Mouse (Mus musculus) ES-Bruce4 (cell line): ENCODE data around the gene Zfp148. TPM values are rescaled to one million over a fixed set of nuclear protein-coding genes. Genes with fewer than 3 reads are reported as not detected.
A peak's percentile ranks its signal among the peaks of the same experiment; 100 is the strongest.
"Not testable (repeated sequence)": the region's sequence is repeated elsewhere in the genome, so short reads cannot be mapped to it uniquely, and the experiment has no call there.

ENCODE experiments used
- H3K27ac ChIP-seq: 2 replicates; pipeline ENCODE4 v1.5.1; 2012; ENCODE audit warnings: low read length, inconsistent platforms; ENCODE audit not compliant: insufficient read depth
- H3K27me3 ChIP-seq: 2 replicates; pipeline ENCODE4 v1.6.1; 2012; ENCODE audit warnings: mild to moderate bottlenecking, low read length, inconsistent platforms; ENCODE audit not compliant: control insufficient read depth, poor library complexity, insufficient read depth, severe bottlenecking
- H3K36me3 ChIP-seq: 2 replicates; pipeline ENCODE4 v1.6.1; 2012; ENCODE audit warnings: inconsistent platforms, mild to moderate bottlenecking, low read length, moderate library complexity; ENCODE audit not compliant: control insufficient read depth, poor library complexity, insufficient read depth, severe bottlenecking
- H3K4me1 ChIP-seq: one replicate; pipeline ENCODE4 v1.8.1; 2011; ENCODE audit warnings: low read length; ENCODE audit not compliant: control insufficient read depth, insufficient read depth
- H3K4me3 ChIP-seq: 2 replicates; pipeline ENCODE4 v1.5.1; 2011; ENCODE audit warnings: low read depth, mild to moderate bottlenecking, low read length
- H3K9ac ChIP-seq: 2 replicates; pipeline ENCODE4 v1.6.1; 2012; ENCODE audit warnings: low read depth, mild to moderate bottlenecking, inconsistent platforms; ENCODE audit not compliant: poor library complexity, severe bottlenecking
- H3K9me3 ChIP-seq: replicated peaks from 2 replicates; pipeline ENCODE4 v1.6.1; 2012; ENCODE audit warnings: mild to moderate bottlenecking, low read length, inconsistent platforms; ENCODE audit not compliant: control insufficient read depth, poor library complexity, insufficient read depth, severe bottlenecking
- CTCF ChIP-seq: IDR thresholded peaks from one replicate; pipeline ENCODE4 v1.8.1; 2011; ENCODE audit warnings: low read depth, low read length
- EP300 ChIP-seq: IDR thresholded peaks from 2 replicates; pipeline ENCODE4 v1.6.1; 2011; ENCODE audit warnings: low read depth, low read length; ENCODE audit not compliant: insufficient read depth
- POLR2A ChIP-seq: IDR thresholded peaks from one replicate; pipeline ENCODE4 v1.8.1; 2011; ENCODE audit warnings: low read length; ENCODE audit not compliant: insufficient read depth
- polyA plus RNA-seq: library from polyadenylated mRNA; stranded (reverse); fragments of >200 nt; gene quantifications from 2 replicates; pipeline ENCODE4 v1.2.4, GENCODE M21; 2011; ENCODE audit warnings: low read depth; ENCODE audit not compliant: missing spikeins, insufficient read depth, insufficient read length

Zfp148 gene
- polyA plus RNA-seq, 1 experiment: 48.1 TPM

GRCm38 (mm10) chr16:33383584-33383983 lies 2.9 kb downstream of the Zfp148 start:
- no peak for TF ChIP-seq EP300
- no peak for TF ChIP-seq POLR2A
- no peak for TF ChIP-seq CTCF
- H3K4me1 ChIP-seq: peaks cover 3% of the 10 kb centered on the region
- no peaks in the 10 kb centered on the region for H3K9me3 ChIP-seq
- no peak overlapping the region for H3K27ac ChIP-seq
- H3K4me3 ChIP-seq: no peak overlapping the region
- no peaks in the 10 kb centered on the region for H3K27me3 ChIP-seq
- no peaks in the 10 kb centered on the region; the same call in 1 of the 2 replicates for H3K36me3 ChIP-seq
- H3K9ac ChIP-seq: no peak overlapping the region

- H3K4me1 ChIP-seq, H3K36me3 ChIP-seq, H3K9me3 ChIP-seq, H3K4me3 ChIP-seq, H3K27ac ChIP-seq, H3K27me3 ChIP-seq, H3K9ac ChIP-seq: not testable (repeated sequence)
Observed at GRCm38 (mm10) chr16:33384057-33384456, 3.4 kb downstream of the Zfp148 start.

GRCm38 (mm10) chr16:33387013-33387412 lies 6.4 kb downstream of the Zfp148 start:
- Histone ChIP-seq H3K27me3 (no peaks in the 10 kb centered on the region), H3K9me3 (no peaks in the 10 kb centered on the region), H3K4me1 (peaks cover 3% of the 10 kb centered on the region), H3K36me3 (no peaks in the 10 kb centered on the region; the same call in 1 of the 2 replicates), H3K27ac (peak overlapping the region; percentile 72; the same call in 1 of the 2 replicates), H3K4me3 (no peak overlapping the region), H3K9ac (no peak overlapping the region; the same call in 1 of the 2 replicates)
- TF ChIP-seq POLR2A (no peak), EP300 (no peak), CTCF (no peak)

- H3K27ac ChIP-seq: no peak overlapping the region
- H3K9ac ChIP-seq: no peak overlapping the region; the same call in 1 of the 2 replicates
- no peaks in the 10 kb centered on the region for H3K9me3 ChIP-seq
- no peak overlapping the region for H3K4me3 ChIP-seq
- H3K27me3 ChIP-seq: no peaks in the 10 kb centered on the region
- TF ChIP-seq CTCF (no peak), EP300 (no peak), POLR2A (no peak)
- H3K4me1 ChIP-seq: peaks cover 3% of the 10 kb centered on the region
- H3K36me3 ChIP-seq: no peaks in the 10 kb centered on the region; the same call in 1 of the 2 replicates
Observed at GRCm38 (mm10) chr16:33387420-33387819, 6.8 kb downstream of the Zfp148 start.

GRCm38 (mm10) chr16:33399913-33400782 lies 19.5 kb downstream of the Zfp148 start:
- TF ChIP-seq CTCF: no peak
- TF ChIP-seq EP300: no peak
- no peak for TF ChIP-seq POLR2A
- no peaks in the 10 kb centered on the region for H3K27me3 ChIP-seq
- no peak overlapping the region for H3K27ac ChIP-seq
- peak overlapping the region; percentile 38 for H3K9ac ChIP-seq
- no peaks in the 10 kb centered on the region for H3K4me1 ChIP-seq
- H3K9me3 ChIP-seq: no peaks in the 10 kb centered on the region
- no peaks in the 10 kb centered on the region for H3K36me3 ChIP-seq
- peak overlapping the region; percentile 74 for H3K4me3 ChIP-seq

- no peak for TF ChIP-seq EP300
- TF ChIP-seq POLR2A: no peak
- TF ChIP-seq CTCF: no peak
- H3K4me3 ChIP-seq: no peak overlapping the region
- no peak overlapping the region for H3K27ac ChIP-seq
Observed at GRCm38 (mm10) chr16:33400943-33401342, 20.3 kb downstream of the Zfp148 start.

More at GRCm38 (mm10) chr16:33400943-33401342, 20.3 kb downstream of the Zfp148 start:
- no peaks in the 10 kb centered on the region for H3K9me3 ChIP-seq
- no peaks in the 10 kb centered on the region for H3K4me1 ChIP-seq
- H3K36me3 ChIP-seq: no peaks in the 10 kb centered on the region
- no peak overlapping the region for H3K9ac ChIP-seq
- no peaks in the 10 kb centered on the region for H3K27me3 ChIP-seq
